Mouse (Mus musculus) kidney, embryonic 14.5 days (tissue): ENCODE data around the gene Gbp5. TPM values are rescaled to one million over a fixed set of nuclear protein-coding genes. Genes with fewer than 3 reads are reported as not detected.
"Not testable (repeated sequence)": the region's sequence is repeated elsewhere in the genome, so short reads cannot be mapped to it uniquely, and the experiment has no call there.

Experiments
- ATAC-seq: fragments of 200-750 bp; cut with Nextera tagmentation; 2 replicates; pipeline ENCODE4 v1.8.0; 2017; ENCODE audit warnings: moderate number of reproducible peaks, mild to moderate bottlenecking, moderate TSS enrichment, moderate library complexity; ENCODE audit not compliant: low FRiP score, low TSS enrichment
- H3K27ac ChIP-seq: fragments of 300-500 bp; sonication (generic); 2 replicates; pipeline ENCODE4 v1.5.1; 2014; ENCODE audit warnings: low read depth, mild to moderate bottlenecking, low read length, moderate library complexity, mixed read lengths
- H3K27me3 ChIP-seq: fragments of 300-500 bp; sonication (generic); 2 replicates; pipeline ENCODE4 v1.6.1; 2014; ENCODE audit warnings: mild to moderate bottlenecking, low read length; ENCODE audit not compliant: control insufficient read depth, insufficient read depth
- H3K36me3 ChIP-seq: fragments of 300-500 bp; sonication (generic); 2 replicates; pipeline ENCODE4 v1.6.1; 2014; ENCODE audit warnings: low read length, mixed read lengths; ENCODE audit not compliant: control insufficient read depth, insufficient read depth
- H3K4me1 ChIP-seq: fragments of 300-500 bp; sonication (generic); 2 replicates; pipeline ENCODE4 v1.6.1; 2014; ENCODE audit warnings: low read length, mixed read lengths; ENCODE audit not compliant: control insufficient read depth, insufficient read depth
- H3K4me2 ChIP-seq: fragments of 300-500 bp; sonication (generic); replicated peaks from 2 replicates; pipeline ENCODE4 v1.6.1; 2014; ENCODE audit warnings: low read depth, mild to moderate bottlenecking, low read length
- H3K4me3 ChIP-seq: fragments of 300-500 bp; sonication (generic); 2 replicates; pipeline ENCODE4 v1.5.1; 2014; ENCODE audit warnings: mild to moderate bottlenecking, low read length
- H3K9ac ChIP-seq: fragments of 300-500 bp; sonication (generic); 2 replicates; pipeline ENCODE4 v1.6.1; 2014; ENCODE audit warnings: low read depth, mild to moderate bottlenecking, low read length, moderate library complexity
- H3K9me3 ChIP-seq: fragments of 300-500 bp; sonication (generic); 2 replicates; pipeline ENCODE4 v1.6.1; 2016; ENCODE audit warnings: low read length; ENCODE audit not compliant: control insufficient read depth
- WGBS: fragments of 180-500 bp; shearing (Covaris S2); extraction: QIAGEN DNeasy Blood & Tissue Kit; methylation state at CpG from one replicate; pipeline ENCODE4 v1.1.7; 2014; 5-methylcytosine and 5-hydroxymethylcytosine counted together
- polyA plus RNA-seq: library from polyadenylated mRNA; unstranded; fragments of >200 nt; fragmentation: Nextera tagmentation; extraction: Ambion mirVana; gene quantifications from 2 replicates; pipeline ENCODE4 v1.2.1, GENCODE M21; 2014

Gene Gbp5
- polyA plus RNA-seq, 1 experiment from 2014 or later = not detected

- no peak for ATAC-seq
- 26% methylated on average over 3 of the region's 3 CpGs for WGBS
- Histone ChIP-seq H3K4me3 (peak within 1 kb of the TSS; percentile 28; the same call in 1 of the 2 replicates), H3K4me1 (no peaks in the 10 kb centered on the region), H3K27me3 (no peaks in the 10 kb centered on the region), H3K9me3 (no peaks in the 10 kb centered on the region), H3K9ac (0 out of 2 replicates have a peak within 1 kb of the TSS, but pooled peaks have one; percentile 1), H3K4me2 (peak within 1 kb of the TSS; percentile 41), H3K36me3 (no peaks in the 10 kb centered on the region), H3K27ac (no peak within 1 kb of the TSS)
These were observed 66.0 kb downstream of the Gbp5 start, which contains the start of gene Gbp3 for GRCm38 (mm10) chr3:142559632-142560228. Gene Gbp3 (plus strand): TSS chr3:142560026.

GRCm38 (mm10) chr3:142560296-142560948, 66.6 kb downstream of the Gbp5 start:
- Histone ChIP-seq H3K9me3 (no peaks in the 10 kb centered on the region), H3K4me1 (no peaks in the 10 kb centered on the region), H3K9ac (0 out of 2 replicates have a peak overlapping the region, but pooled peaks have one; percentile 1), H3K4me2 (peak overlapping the region; percentile 41), H3K27ac (no peak overlapping the region), H3K36me3 (no peaks in the 10 kb centered on the region), H3K4me3 (peak overlapping the region; percentile 28; the same call in 1 of the 2 replicates), H3K27me3 (no peaks in the 10 kb centered on the region)
- 13% methylated on average over 12 of the region's 12 CpGs for WGBS
- peak; percentile 86 for ATAC-seq

- Histone ChIP-seq H3K9ac (no peak overlapping the region), H3K4me2 (no peak overlapping the region), H3K9me3 (no peaks in the 10 kb centered on the region), H3K4me1 (no peaks in the 10 kb centered on the region), H3K4me3 (no peak overlapping the region), H3K27me3 (no peaks in the 10 kb centered on the region), H3K27ac (no peak overlapping the region), H3K36me3 (no peaks in the 10 kb centered on the region)
- ATAC-seq = no peak
- 88% methylated on average over 14 of the region's 14 CpGs for WGBS
These were observed 67.4 kb downstream of the Gbp5 start for GRCm38 (mm10) chr3:142561045-142561646.

- Histone ChIP-seq H3K36me3 (no peaks in the 10 kb centered on the region), H3K4me3 (no peak overlapping the region), H3K27me3 (no peaks in the 10 kb centered on the region), H3K9ac (no peak overlapping the region), H3K4me2 (no peak overlapping the region), H3K4me1 (no peaks in the 10 kb centered on the region), H3K27ac (no peak overlapping the region), H3K9me3 (no peaks in the 10 kb centered on the region)
- ATAC-seq = no peak
- 80% methylated on average over 7 of the region's 7 CpGs for WGBS
These were observed 67.9 kb downstream of the Gbp5 start for GRCm38 (mm10) chr3:142561666-142562065.

GRCm38 (mm10) chr3:142567490-142567889, 73.7 kb downstream of the Gbp5 start:
- not testable (repeated sequence) for H3K27me3 ChIP-seq, H3K36me3 ChIP-seq, H3K9me3 ChIP-seq, H3K27ac ChIP-seq, H3K9ac ChIP-seq, ATAC-seq, H3K4me2 ChIP-seq, H3K4me3 ChIP-seq, H3K4me1 ChIP-seq
- 50% methylated on average over 5 of the region's 5 CpGs for WGBS

- 94% methylated on average over 4 of the region's 4 CpGs for WGBS
- H3K4me2 ChIP-seq = no peak overlapping the region
- no peaks in the 10 kb centered on the region for H3K27me3 ChIP-seq
- no peaks in the 10 kb centered on the region for H3K4me1 ChIP-seq
- no peak overlapping the region for H3K27ac ChIP-seq
- H3K9ac ChIP-seq = no peak overlapping the region
- H3K4me3 ChIP-seq = no peak overlapping the region
- no peak for ATAC-seq
- no peaks in the 10 kb centered on the region for H3K36me3 ChIP-seq
- H3K9me3 ChIP-seq = no peaks in the 10 kb centered on the region
These were observed 77.0 kb downstream of the Gbp5 start for GRCm38 (mm10) chr3:142570738-142571137.

Other genes with a start within 250 kb of the Gbp5 start
- gene Pdlim5, start 98.3 kb upstream of the Gbp5 start, polyA plus RNA-seq = 31.1 and 51.4 TPM in 2 replicates
- gene Gbp7, start 36.4 kb downstream of the Gbp5 start, polyA plus RNA-seq = 1.1 and 2.5 TPM in 2 replicates
- 1.2 and 1.3 TPM in 2 replicates for gene Gbp3, start 66.0 kb downstream of the Gbp5 start, polyA plus RNA-seq
- gene Gbp2b, start 100.9 kb downstream of the Gbp5 start, polyA plus RNA-seq = not detected in 2 replicates
- 0.99 and 1.2 TPM in 2 replicates for gene Gbp2, start 126.6 kb downstream of the Gbp5 start, polyA plus RNA-seq
- gene Kyat3, start 207.1 kb downstream of the Gbp5 start, polyA plus RNA-seq = 20.9 and 24.5 TPM in 2 replicates